Mouse (Mus musculus) liver, embryonic 11.5 days (tissue): ENCODE data around the gene Kcns3. TPM values are rescaled to one million over a fixed set of nuclear protein-coding genes. Genes with fewer than 3 reads are reported as not detected.

Source experiments
- polyA plus RNA-seq: library from polyadenylated mRNA; unstranded; fragments of >200 nt; fragmentation: Nextera tagmentation; extraction: Ambion mirVana; gene quantifications from 2 replicates; pipeline ENCODE4 v1.2.1, GENCODE M21; 2014

The Kcns3 gene
- polyA plus RNA-seq, 1 experiment from 2014 or later, result 0.48 TPM

Other genes with a start within 250 kb of the Kcns3 start
- not detected in 2 replicates for gene Msgn1, start 57.9 kb upstream of the Kcns3 start, polyA plus RNA-seq
- 13.5 and 13.9 TPM in 2 replicates for gene Gen1, start 114.7 kb upstream of the Kcns3 start, polyA plus RNA-seq
- 91.1 and 95.8 TPM in 2 replicates for gene Smc6, start 114.8 kb upstream of the Kcns3 start, polyA plus RNA-seq